Mouse (Mus musculus) v-Abl transformed pro-B cells (cell line): Measurements from ENCODE around the gene Rgs10.

Experiments used
- in situ Hi-C, 2 experiments: fragments of 400-800 bp; cut with MboI; formaldehyde crosslinking; loops; one replicate each; pipeline ENCODE4 v1.15.1; 2025; ENCODE audit not compliant: unreplicated experiment in 2 of 2

Gene Rgs10

DNA sequence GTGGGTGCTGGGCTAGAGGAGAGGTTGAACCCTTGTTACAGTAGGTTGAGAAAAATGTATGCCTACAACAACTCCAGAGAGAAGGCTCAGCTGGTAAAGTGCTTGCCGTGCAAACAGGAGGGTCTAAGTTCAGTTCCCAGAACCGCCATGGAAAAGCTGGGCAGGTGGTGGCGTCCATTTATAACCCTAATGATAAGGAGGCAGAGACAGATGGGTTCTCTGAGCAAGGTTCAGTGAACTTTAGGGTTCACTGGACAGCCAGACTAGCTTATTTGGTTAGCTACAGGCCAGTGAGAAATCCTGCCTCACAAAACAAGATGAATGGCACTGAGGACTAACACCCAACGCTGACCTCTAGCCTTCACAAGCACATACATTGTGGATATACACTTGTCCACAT lies 68.8 kb downstream of the Rgs10 start:
- in situ Hi-C loops, result loop anchor here (5.0 to 25.0 kb wide), 3 partner anchors 102 to 362 kb away; partner anchors contain the start of genes Tgfb1i1 (in 2 of the 2) and Pycard (in 1 of the 2)

DNA sequence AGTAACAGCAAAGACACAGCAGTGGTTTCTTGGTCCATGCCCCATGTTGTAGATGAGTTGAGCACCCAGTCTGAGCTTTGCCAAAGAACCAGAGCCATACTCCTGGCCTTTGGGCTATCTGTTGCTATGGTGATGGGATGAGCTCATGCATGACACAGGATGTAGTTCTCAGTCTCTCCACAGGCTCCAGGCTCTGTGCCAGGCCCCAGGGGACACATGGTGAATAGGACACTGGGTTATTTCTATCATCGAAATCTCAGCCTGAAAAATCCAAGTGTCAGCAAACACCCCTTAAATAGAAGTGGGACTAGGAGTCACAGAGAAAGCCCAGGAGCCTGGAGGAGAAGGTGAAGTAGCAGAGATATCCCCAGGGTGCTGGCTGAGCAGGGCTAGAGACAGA lies 70.0 kb downstream of the Rgs10 start:
- in situ Hi-C loops, result loop anchor here (5.0 to 25.0 kb wide), 3 partner anchors 101 to 361 kb away; partner anchors contain the start of genes Tgfb1i1 (in 2 of the 2) and Pycard (in 1 of the 2)

DNA sequence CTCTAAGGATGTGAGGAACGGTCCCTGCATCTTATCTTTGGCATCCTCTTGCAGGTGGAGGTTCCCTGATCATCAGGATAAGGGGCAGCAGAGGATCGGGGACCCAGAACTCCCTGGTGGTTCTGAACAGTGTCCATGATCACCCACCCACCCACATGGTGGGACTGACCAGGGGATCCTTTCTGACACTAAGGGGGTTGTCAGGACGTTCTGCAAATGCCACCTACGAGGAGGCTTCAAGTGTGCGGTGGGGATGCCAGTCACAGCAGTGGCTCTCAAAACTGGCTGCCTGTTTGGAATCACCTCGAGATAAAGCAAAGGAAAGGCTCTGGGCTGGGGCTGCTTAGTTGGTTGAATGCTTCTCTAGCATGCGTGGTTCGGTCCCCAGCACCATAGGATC lies 71.6 kb downstream of the Rgs10 start:
- in situ Hi-C loops, result loop anchor here (5.0 to 25.0 kb wide), 3 partner anchors 100 to 360 kb away; partner anchors contain the start of genes Tgfb1i1 (in 2 of the 2) and Pycard (in 1 of the 2)

- in situ Hi-C loops, result loop anchor here (5.0 to 25.0 kb wide), 3 partner anchors 99 to 359 kb away; partner anchors contain the start of genes Tgfb1i1 (in 2 of the 2) and Pycard (in 1 of the 2)
Observed at GRCm38 (mm10) chr7:128346522-128346921, 72.0 kb downstream of the Rgs10 start.

DNA sequence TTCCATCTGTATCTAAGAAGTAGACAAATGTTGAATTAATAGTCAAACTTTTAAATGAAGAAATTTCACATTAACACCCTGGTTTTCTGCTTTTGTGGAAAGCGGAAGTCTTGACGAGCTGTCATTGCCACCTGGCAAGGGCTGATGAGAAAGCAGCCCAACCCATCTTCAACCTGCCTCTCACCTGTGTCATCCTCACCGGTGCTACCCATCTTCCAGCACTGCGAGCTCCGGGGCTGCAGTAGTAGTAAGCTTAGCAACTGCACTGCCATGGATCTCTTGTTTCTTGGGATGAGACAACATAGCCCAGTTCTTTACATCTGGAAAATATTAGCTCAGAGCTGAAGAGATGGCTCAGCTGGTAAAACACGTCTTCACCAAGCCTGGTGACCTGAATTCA lies 72.9 kb downstream of the Rgs10 start:
- in situ Hi-C loops, result loop anchor here (5.0 to 25.0 kb wide), 3 partner anchors 98 to 358 kb away; partner anchors contain the start of genes Tgfb1i1 (in 2 of the 2) and Pycard (in 1 of the 2)

GRCm38 (mm10) chr7:128344928-128345653 lies 73.5 kb downstream of the Rgs10 start:
- in situ Hi-C loops, result loop anchor here (5.0 to 25.0 kb wide), 3 partner anchors 98 to 358 kb away; partner anchors contain the start of genes Tgfb1i1 (in 2 of the 2) and Pycard (in 1 of the 2)

DNA sequence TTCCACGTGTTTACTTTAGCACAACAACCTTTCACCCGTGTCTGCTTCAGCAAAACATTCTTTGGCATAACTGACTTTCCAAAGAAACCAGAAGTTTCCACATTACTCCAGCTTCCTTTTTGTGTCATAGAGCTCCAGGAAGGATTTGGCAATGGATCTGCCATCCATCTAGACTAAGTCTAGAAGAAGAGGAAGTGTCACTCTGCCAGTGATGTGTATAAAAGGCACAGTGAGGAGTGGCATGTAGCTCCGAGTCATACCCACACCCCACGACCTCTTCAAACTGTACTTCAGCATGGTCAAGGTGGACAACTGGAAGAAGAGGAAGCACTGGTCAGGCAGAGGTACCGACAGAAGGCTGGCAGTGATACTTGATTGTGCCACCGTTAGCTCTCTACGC lies 74.1 kb downstream of the Rgs10 start:
- in situ Hi-C loops, result loop anchor here in 1 of 2 experiments (25.0 kb wide), 1 partner anchor 357 kb away; the partner anchor contains the start of gene Pycard

GRCm38 (mm10) chr7:128342691-128343090 lies 75.9 kb downstream of the Rgs10 start:
- in situ Hi-C loops, result loop anchor here in 1 of 2 experiments (25.0 kb wide), 1 partner anchor 355 kb away; the partner anchor contains the start of gene Pycard

DNA sequence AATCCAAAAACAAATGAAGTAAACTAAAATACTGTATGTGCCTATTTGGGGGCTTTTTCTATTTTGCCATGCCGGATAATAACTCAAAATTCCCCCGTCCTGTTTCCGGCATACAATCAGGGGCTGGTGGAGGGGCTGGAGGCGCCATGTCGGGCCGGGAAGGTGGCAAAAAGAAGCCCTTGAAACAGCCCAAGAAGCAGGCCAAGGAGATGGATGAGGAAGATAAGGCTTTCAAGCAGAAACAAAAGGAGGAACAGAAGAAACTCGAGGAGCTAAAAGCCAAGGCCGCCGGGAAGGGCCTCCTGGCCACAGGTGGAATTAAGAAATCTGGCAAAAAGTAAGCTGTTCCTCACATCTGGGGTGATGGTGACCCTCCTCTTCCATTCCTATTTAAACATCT lies 78.2 kb downstream of the Rgs10 start:
- in situ Hi-C loops, result loop anchor here in 1 of 2 experiments (25.0 kb wide), 1 partner anchor 353 kb away; the partner anchor contains the start of gene Pycard

DNA sequence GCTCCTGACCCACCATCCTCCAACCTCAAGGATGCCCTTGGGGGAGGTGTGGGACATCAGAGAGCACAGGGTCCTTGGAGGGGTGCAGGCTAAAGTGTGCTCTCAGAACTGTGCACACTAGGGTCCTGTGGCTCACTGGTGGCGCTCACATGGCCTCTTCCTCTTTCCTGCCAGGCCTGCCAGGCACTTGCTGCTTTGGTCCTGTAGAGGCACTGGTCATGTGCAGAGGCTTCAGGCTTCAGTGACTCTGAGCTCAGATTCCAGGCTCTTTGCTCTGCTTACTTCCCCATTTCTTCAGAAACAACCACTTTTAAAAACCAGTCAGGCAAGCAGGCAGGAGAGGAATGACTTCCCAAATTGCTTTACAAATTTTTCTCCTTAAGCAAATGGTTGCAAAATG lies 85.7 kb downstream of the Rgs10 start:
- in situ Hi-C loops, result loop anchor here in 1 of 2 experiments (25.0 kb wide), 1 partner anchor 346 kb away; the partner anchor contains the start of gene Pycard

- in situ Hi-C loops, result loop anchor here in 1 of 2 experiments (25.0 kb wide), 1 partner anchor 344 kb away; the partner anchor contains the start of gene Pycard
Observed at GRCm38 (mm10) chr7:128330981-128331380, 87.6 kb downstream of the Rgs10 start.

DNA sequence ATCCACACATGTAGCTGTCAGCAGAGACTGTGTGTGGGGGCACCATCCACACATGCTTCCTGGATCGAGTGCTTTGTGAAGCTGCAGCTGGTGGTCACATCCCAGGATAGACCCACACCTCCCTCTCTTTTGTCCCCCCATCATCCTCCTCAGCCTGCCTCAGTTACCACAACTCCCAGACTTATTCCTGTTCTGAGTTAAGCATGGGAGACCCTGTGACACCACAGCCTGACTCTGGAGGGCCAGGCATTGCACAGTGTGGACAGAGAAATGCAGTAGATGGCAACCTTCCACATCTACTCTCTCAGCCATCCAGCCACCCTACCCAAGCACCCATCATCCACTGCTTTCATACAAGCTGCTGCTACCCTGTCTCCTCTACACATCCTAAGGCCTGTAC lies 93.6 kb downstream of the Rgs10 start:
- in situ Hi-C loops, result loop anchor here in 1 of 2 experiments (25.0 kb wide), 1 partner anchor 338 kb away; the partner anchor contains the start of gene Pycard
